Mouse (Mus musculus) embryonic fibroblast, embryonic 13.5 days (primary cell): ENCODE data around the gene Lsm14a.

Source experiments
- CTCF ChIP-seq: IDR thresholded peaks from 2 replicates; pipeline ENCODE4 v1.5.1; 2011; ENCODE audit warnings: mild to moderate bottlenecking, control low read depth, low read length, moderate library complexity, borderline replicate concordance; ENCODE audit not compliant: insufficient read depth
- POLR2A ChIP-seq: IDR thresholded peaks from 2 replicates; pipeline ENCODE4 v1.6.1; 2011; ENCODE audit warnings: low read depth, mild to moderate bottlenecking, control low read depth, low read length, moderate library complexity

- no peak for TF ChIP-seq CTCF
- no peak for TF ChIP-seq POLR2A
Measured at GRCm38 (mm10) chr7:34324857-34325256, 68.3 kb downstream of the Lsm14a start.
